Mouse (Mus musculus) forebrain, embryonic 11.5 days (tissue): ENCODE results near the gene Slc25a27. TPM values are rescaled to one million over a fixed set of nuclear protein-coding genes. Genes with fewer than 3 reads are reported as not detected.

Source experiments
- ATAC-seq: fragments of 200-750 bp; cut with Nextera tagmentation; replicated peaks from 2 replicates; pipeline ENCODE4 v1.8.0; 2017; ENCODE audit warnings: moderate TSS enrichment; ENCODE audit not compliant: low FRiP score
- DNase-seq: peaks from one replicate; pipeline ENCODE4 v3.0.0-alpha.2; 2017; ENCODE audit warnings: low spot score
- H3K27ac ChIP-seq: fragments of 300-500 bp; sonication (generic); 2 replicates; pipeline ENCODE4 v1.5.1; 2014; ENCODE audit warnings: low read depth, low read length
- H3K27me3 ChIP-seq: fragments of 300-500 bp; sonication (generic); 2 replicates; pipeline ENCODE4 v1.6.1; 2014; ENCODE audit warnings: mild to moderate bottlenecking, low read length, mixed read lengths; ENCODE audit not compliant: control insufficient read depth, insufficient read depth
- H3K36me3 ChIP-seq: fragments of 300-500 bp; sonication (generic); 2 replicates; pipeline ENCODE4 v1.6.1; 2014; ENCODE audit warnings: mild to moderate bottlenecking, low read length, moderate library complexity, mixed read lengths; ENCODE audit not compliant: control insufficient read depth, insufficient read depth
- H3K4me1 ChIP-seq: fragments of 300-500 bp; sonication (generic); replicated peaks from 2 replicates; pipeline ENCODE4 v1.6.1; 2014; ENCODE audit warnings: low read length, mixed read lengths; ENCODE audit not compliant: control insufficient read depth, insufficient read depth
- H3K4me2 ChIP-seq: fragments of 300-500 bp; sonication (generic); 2 replicates; pipeline ENCODE4 v1.6.1; 2014; ENCODE audit warnings: low read depth, mild to moderate bottlenecking, low read length, moderate library complexity, mixed read lengths; ENCODE audit not compliant: severe bottlenecking
- H3K4me3 ChIP-seq: fragments of 300-500 bp; sonication (generic); 2 replicates; pipeline ENCODE4 v1.5.1; 2014; ENCODE audit warnings: low read depth, low read length
- H3K9ac ChIP-seq: fragments of 300-500 bp; sonication (generic); 2 replicates; pipeline ENCODE4 v1.6.1; 2014; ENCODE audit warnings: low read length
- H3K9me3 ChIP-seq: fragments of 300-500 bp; sonication (generic); 2 replicates; pipeline ENCODE4 v1.6.1; 2016; ENCODE audit warnings: low read length, mixed read lengths; ENCODE audit not compliant: control insufficient read depth
- WGBS: fragments of 180-500 bp; shearing (Covaris S2); extraction: QIAGEN DNeasy Blood & Tissue Kit; methylation state at CpG from one replicate; pipeline ENCODE4 v1.1.7; 2014; 5-methylcytosine and 5-hydroxymethylcytosine counted together
- polyA plus RNA-seq: library from polyadenylated mRNA; unstranded; fragments of >200 nt; fragmentation: Nextera tagmentation; extraction: Ambion mirVana; gene quantifications from 2 replicates; pipeline ENCODE4 v1.2.1, GENCODE M21; 2014

Gene Slc25a27
- polyA plus RNA-seq, 1 experiment from 2014 or later, result 56.6 TPM

- peak within 1 kb of the TSS; percentile 84 for H3K9ac ChIP-seq
- WGBS, result under 1% methylated on average over 17 of the region's 17 CpGs
- H3K4me3 ChIP-seq, result peak within 1 kb of the TSS; percentile 91
- DNase-seq (no peak), ATAC-seq (0 out of 2 replicates have a peak, but pooled peaks have one; percentile 7)
- H3K4me2 ChIP-seq, result peak within 1 kb of the TSS; percentile 68
- no peaks in the 10 kb centered on the region for H3K27me3 ChIP-seq
- no peak within 1 kb of the TSS for H3K27ac ChIP-seq
- H3K4me1 ChIP-seq, result peaks cover 3% of the 10 kb centered on the region; the same call in 1 of the 2 replicates
- H3K9me3 ChIP-seq, result no peaks in the 10 kb centered on the region
- peaks cover 3% of the 10 kb centered on the region; the same call in 1 of the 2 replicates for H3K36me3 ChIP-seq
These were observed 353 bp upstream of the Slc25a27 start, which contains the start of gene Cyp39a1 for GRCm38 (mm10) chr17:43667290-43667843. TSS of gene Cyp39a1 (plus strand) at chr17:43667425.

GRCm38 (mm10) chr17:43651314-43652046, 15.5 kb downstream of the Slc25a27 start:
- Histone ChIP-seq H3K4me3 (no peak overlapping the region), H3K4me1 (no peaks in the 10 kb centered on the region), H3K36me3 (no peaks in the 10 kb centered on the region; the same call in 1 of the 2 replicates), H3K27me3 (no peaks in the 10 kb centered on the region), H3K4me2 (no peak overlapping the region), H3K9ac (no peak overlapping the region), H3K9me3 (no peaks in the 10 kb centered on the region), H3K27ac (no peak overlapping the region)
- WGBS, result 70% methylated on average over 14 of the region's 14 CpGs
- no peak for ATAC-seq
- no peak for DNase-seq

- no peak for DNase-seq
- Histone ChIP-seq H3K27me3 (no peaks in the 10 kb centered on the region), H3K27ac (no peak overlapping the region), H3K4me3 (no peak overlapping the region), H3K4me1 (no peaks in the 10 kb centered on the region), H3K9ac (no peak overlapping the region), H3K36me3 (no peaks in the 10 kb centered on the region; the same call in 1 of the 2 replicates), H3K4me2 (no peak overlapping the region), H3K9me3 (no peaks in the 10 kb centered on the region)
- no peak for ATAC-seq
- WGBS, result 84% methylated on average over 10 of the region's 10 CpGs
These were observed 17.2 kb downstream of the Slc25a27 start for GRCm38 (mm10) chr17:43649641-43650436.

GRCm38 (mm10) chr17:43646925-43647324, 20.1 kb downstream of the Slc25a27 start:
- Histone ChIP-seq H3K27ac (no peak overlapping the region), H3K4me3 (no peak overlapping the region), H3K9me3 (no peaks in the 10 kb centered on the region), H3K27me3 (no peaks in the 10 kb centered on the region), H3K4me1 (no peaks in the 10 kb centered on the region), H3K36me3 (peaks cover 5% of the 10 kb centered on the region; the same call in 1 of the 2 replicates), H3K4me2 (no peak overlapping the region), H3K9ac (no peak overlapping the region)
- WGBS, result 57% methylated on average over 5 of the region's 5 CpGs
- DNase-seq (no peak), ATAC-seq (no peak)

- H3K9ac ChIP-seq, result no peak overlapping the region
- no peak overlapping the region for H3K4me3 ChIP-seq
- H3K36me3 ChIP-seq, result peaks cover 5% of the 10 kb centered on the region; the same call in 1 of the 2 replicates
- no peaks in the 10 kb centered on the region for H3K4me1 ChIP-seq
- H3K9me3 ChIP-seq, result no peaks in the 10 kb centered on the region
- no peak for ATAC-seq
- no peak for DNase-seq
- no peak overlapping the region for H3K27ac ChIP-seq
- no peaks in the 10 kb centered on the region for H3K27me3 ChIP-seq
- 93% methylated on average over 3 of the region's 3 CpGs for WGBS
- H3K4me2 ChIP-seq, result no peak overlapping the region
These were observed 21.9 kb downstream of the Slc25a27 start for GRCm38 (mm10) chr17:43645136-43645535.

- H3K9ac ChIP-seq, result no peak overlapping the region
- peaks cover 5% of the 10 kb centered on the region; the same call in 1 of the 2 replicates for H3K36me3 ChIP-seq
- H3K4me3 ChIP-seq, result no peak overlapping the region
- 79% methylated on average over 7 of the region's 7 CpGs for WGBS
- H3K4me1 ChIP-seq, result no peaks in the 10 kb centered on the region
- ATAC-seq (no peak), DNase-seq (no peak)
- no peak overlapping the region for H3K4me2 ChIP-seq
- H3K27ac ChIP-seq, result no peak overlapping the region
- H3K27me3 ChIP-seq, result no peaks in the 10 kb centered on the region
- H3K9me3 ChIP-seq, result no peaks in the 10 kb centered on the region
These were observed 22.6 kb downstream of the Slc25a27 start for GRCm38 (mm10) chr17:43644375-43644774.

- Histone ChIP-seq H3K4me2 (no peak overlapping the region), H3K4me3 (no peak overlapping the region), H3K4me1 (no peaks in the 10 kb centered on the region), H3K27ac (no peak overlapping the region), H3K9ac (no peak overlapping the region), H3K9me3 (no peaks in the 10 kb centered on the region), H3K36me3 (peaks cover 5% of the 10 kb centered on the region; the same call in 1 of the 2 replicates), H3K27me3 (no peaks in the 10 kb centered on the region)
- WGBS, result 79% methylated on average over 7 of the region's 7 CpGs
- DNase-seq (no peak), ATAC-seq (no peak)
These were observed 23.8 kb downstream of the Slc25a27 start for GRCm38 (mm10) chr17:43643191-43643590.

GRCm38 (mm10) chr17:43640825-43641224, 26.2 kb downstream of the Slc25a27 start:
- Histone ChIP-seq H3K4me3 (no peak overlapping the region), H3K9me3 (no peaks in the 10 kb centered on the region), H3K36me3 (peaks cover 5% of the 10 kb centered on the region; the same call in 1 of the 2 replicates), H3K27ac (no peak overlapping the region), H3K27me3 (no peaks in the 10 kb centered on the region), H3K4me2 (no peak overlapping the region), H3K9ac (no peak overlapping the region), H3K4me1 (no peaks in the 10 kb centered on the region)
- DNase-seq, result no peak
- ATAC-seq, result no peak
- 87% methylated on average over 1 of the region's 1 CpGs for WGBS
